Mouse (Mus musculus): ENCODE measurements around the gene Ctsf. TPM values are rescaled to one million over a fixed set of nuclear protein-coding genes. Genes with fewer than 3 reads are reported as not detected.
"Not testable (repeated sequence)": the region's sequence is repeated elsewhere in the genome, so short reads cannot be mapped to it uniquely, and the experiment has no call there.

Ctsf gene
- polyA plus RNA-seq (2015; fragmentation: Nextera tagmentation; extraction: Ambion mirVana), result 31.3 and 34.5 TPM in 2 replicates

- H3K4me1 ChIP-seq, result peaks cover 14% of the 10 kb centered on the region
- no peak within 1 kb of the TSS for H3K27ac ChIP-seq
- H3K4me3 ChIP-seq, result peak within 1 kb of the TSS; percentile 58
- peaks cover 14% of the 10 kb centered on the region; the same call in 1 of the 2 replicates for H3K27me3 ChIP-seq
- 5% methylated on average over 45 of the region's 45 CpGs for WGBS
- H3K36me3 ChIP-seq (ENCODE audit: poor library complexity, severe bottlenecking), result no peaks in the 10 kb centered on the region
- no peaks in the 10 kb centered on the region for H3K9me3 ChIP-seq (replicated peaks)
- H3K4me2 ChIP-seq, result peak within 1 kb of the TSS; percentile 98
- peak within 1 kb of the TSS; percentile 74 for H3K9ac ChIP-seq
- ATAC-seq, result peak; percentile 91
Observed at GRCm38 (mm10) chr19:4854552-4855469, at the start of gene Ctsf. Gene Ctsf, plus strand, starts transcription at chr19:4855130.

GRCm38 (mm10) chr19:4810309-4810708 lies 44.6 kb upstream of the Ctsf start:
- Histone ChIP-seq H3K27me3 (no peaks in the 10 kb centered on the region; the same call in 1 of the 2 replicates), H3K4me1 (peaks cover 31% of the 10 kb centered on the region), H3K36me3 (ENCODE audit: poor library complexity, severe bottlenecking) (no peaks in the 10 kb centered on the region), H3K27ac (peak overlapping the region; percentile 89; the same call in 1 of the 2 replicates), H3K9me3 (replicated peaks) (no peaks in the 10 kb centered on the region), H3K4me2 (peak overlapping the region; percentile 90), H3K9ac (peak overlapping the region; percentile 82), H3K4me3 (peak overlapping the region; percentile 90)
- ATAC-seq, result no peak
- WGBS, result under 1% methylated on average over 14 of the region's 14 CpGs

GRCm38 (mm10) chr19:4810746-4811062 lies 44.2 kb upstream of the Ctsf start:
- peak overlapping the region; percentile 82 for H3K9ac ChIP-seq
- peak overlapping the region; percentile 90 for H3K4me2 ChIP-seq
- H3K4me1 ChIP-seq, result peaks cover 31% of the 10 kb centered on the region
- no peaks in the 10 kb centered on the region for H3K36me3 ChIP-seq (ENCODE audit: poor library complexity, severe bottlenecking)
- under 1% methylated on average over 17 of the region's 17 CpGs for WGBS
- peak overlapping the region; percentile 90 for H3K4me3 ChIP-seq
- ATAC-seq, result no peak
- H3K9me3 ChIP-seq (replicated peaks), result no peaks in the 10 kb centered on the region
- no peaks in the 10 kb centered on the region; the same call in 1 of the 2 replicates for H3K27me3 ChIP-seq
- H3K27ac ChIP-seq, result peak overlapping the region; percentile 89

GRCm38 (mm10) chr19:4811063-4811908 lies 43.6 kb upstream of the Ctsf start, which contains the start of the genes Gm21992 and Rbm14:
Gene Gm21992, minus strand, starts transcription at chr19:4811612.
Gene Rbm14, minus strand, starts transcription at chr19:4811634.
- H3K9ac ChIP-seq, result peak within 1 kb of the TSS; percentile 82
- no peaks in the 10 kb centered on the region for H3K36me3 ChIP-seq (ENCODE audit: poor library complexity, severe bottlenecking)
- H3K27me3 ChIP-seq, result no peaks in the 10 kb centered on the region; the same call in 1 of the 2 replicates
- H3K4me2 ChIP-seq, result peak within 1 kb of the TSS; percentile 90
- peaks cover 31% of the 10 kb centered on the region for H3K4me1 ChIP-seq
- H3K9me3 ChIP-seq (replicated peaks), result no peaks in the 10 kb centered on the region
- WGBS, result under 1% methylated on average over 83 of the region's 83 CpGs
- peak within 1 kb of the TSS; percentile 89 for H3K27ac ChIP-seq
- ATAC-seq, result peak; percentile 98
- peak within 1 kb of the TSS; percentile 90 for H3K4me3 ChIP-seq

- ATAC-seq, result no peak; the same call in 1 of the 2 replicates
- peak overlapping the region; percentile 65 for H3K4me2 ChIP-seq
- peak overlapping the region; percentile 81 for H3K9ac ChIP-seq
- no peaks in the 10 kb centered on the region; the same call in 1 of the 2 replicates for H3K27me3 ChIP-seq
- WGBS, result 6% methylated on average over 12 of the region's 12 CpGs
- no peaks in the 10 kb centered on the region for H3K9me3 ChIP-seq (replicated peaks)
- peak overlapping the region; percentile 89 for H3K27ac ChIP-seq
- no peaks in the 10 kb centered on the region for H3K36me3 ChIP-seq (ENCODE audit: poor library complexity, severe bottlenecking)
- H3K4me1 ChIP-seq, result peaks cover 31% of the 10 kb centered on the region
- H3K4me3 ChIP-seq, result peak overlapping the region; percentile 90
Observed at GRCm38 (mm10) chr19:4811909-4812242, 43.1 kb upstream of the Ctsf start.

GRCm38 (mm10) chr19:4812334-4812949 lies 42.5 kb upstream of the Ctsf start:
- not testable (repeated sequence) for H3K9me3 ChIP-seq (replicated peaks); ATAC-seq; H3K27me3 ChIP-seq; H3K36me3 ChIP-seq (ENCODE audit: poor library complexity, severe bottlenecking)
- WGBS, result 81% methylated on average over 8 of the region's 8 CpGs
- H3K4me3 ChIP-seq, result peak overlapping the region; percentile 90
- peaks cover 31% of the 10 kb centered on the region for H3K4me1 ChIP-seq
- H3K27ac ChIP-seq, result peak overlapping the region; percentile 89
- H3K9ac ChIP-seq, result peak overlapping the region; percentile 81
- peak overlapping the region; percentile 65 for H3K4me2 ChIP-seq

- H3K36me3 ChIP-seq (ENCODE audit: poor library complexity, severe bottlenecking), result no peaks in the 10 kb centered on the region
- H3K27me3 ChIP-seq, result no peaks in the 10 kb centered on the region; the same call in 1 of the 2 replicates
- H3K27ac ChIP-seq, result no peak overlapping the region
- H3K9ac ChIP-seq, result no peak overlapping the region
- WGBS, result 88% methylated on average over 6 of the region's 6 CpGs
- H3K4me2 ChIP-seq, result no peak overlapping the region
- peaks cover 27% of the 10 kb centered on the region for H3K4me1 ChIP-seq
- no peaks in the 10 kb centered on the region for H3K9me3 ChIP-seq (replicated peaks)
- H3K4me3 ChIP-seq, result no peak overlapping the region
- ATAC-seq, result no peak
Observed at GRCm38 (mm10) chr19:4813015-4813414, 41.9 kb upstream of the Ctsf start.

- Histone ChIP-seq H3K9ac (no peak overlapping the region), H3K4me1 (peaks cover under 1% of the 10 kb centered on the region; the same call in 1 of the 2 replicates), H3K36me3 (ENCODE audit: poor library complexity, severe bottlenecking) (no peaks in the 10 kb centered on the region), H3K9me3 (replicated peaks) (no peaks in the 10 kb centered on the region), H3K27ac (no peak overlapping the region), H3K4me2 (no peak overlapping the region), H3K4me3 (no peak overlapping the region), H3K27me3 (no peaks in the 10 kb centered on the region; the same call in 1 of the 2 replicates)
- WGBS, result 66% methylated on average over 1 of the region's 1 CpGs
- ATAC-seq, result no peak
Observed at GRCm38 (mm10) chr19:4817182-4817835, 37.6 kb upstream of the Ctsf start.

GRCm38 (mm10) chr19:4820678-4821303 lies 34.1 kb upstream of the Ctsf start:
- Histone ChIP-seq H3K9me3 (replicated peaks) (no peaks in the 10 kb centered on the region), H3K27me3 (no peaks in the 10 kb centered on the region), H3K36me3 (ENCODE audit: poor library complexity, severe bottlenecking) (peaks cover 7% of the 10 kb centered on the region; the same call in 1 of the 2 replicates), H3K27ac (no peak overlapping the region), H3K4me3 (no peak overlapping the region), H3K4me1 (no peaks in the 10 kb centered on the region), H3K9ac (no peak overlapping the region), H3K4me2 (no peak overlapping the region)
- ATAC-seq, result no peak
- 77% methylated on average over 5 of the region's 5 CpGs for WGBS

GRCm38 (mm10) chr19:4828444-4829114 lies 26.4 kb upstream of the Ctsf start:
- Histone ChIP-seq H3K9ac (no peak overlapping the region), H3K27ac (no peak overlapping the region), H3K4me1 (peaks cover 5% of the 10 kb centered on the region; the same call in 1 of the 2 replicates), H3K4me3 (no peak overlapping the region), H3K4me2 (no peak overlapping the region), H3K36me3 (ENCODE audit: poor library complexity, severe bottlenecking) (peaks cover 20% of the 10 kb centered on the region; the same call in 1 of the 2 replicates), H3K9me3 (replicated peaks) (no peaks in the 10 kb centered on the region), H3K27me3 (no peaks in the 10 kb centered on the region)
- 62% methylated on average over 16 of the region's 16 CpGs for WGBS
- ATAC-seq, result no peak

Measured in forebrain, embryonic 13.5 days (tissue).